Mouse (Mus musculus) CH12.LX (cell line): Measurements from ENCODE around the gene Pcdh8. TPM values are rescaled to one million over a fixed set of nuclear protein-coding genes. Genes with fewer than 3 reads are reported as not detected.

Experiments
- DNase-seq: peaks from one replicate; pipeline ENCODE4 v3.0.0-alpha.2; 2013; ENCODE audit errors: extremely low read depth
- H3K27ac ChIP-seq: 2 replicates; pipeline ENCODE4 v1.5.1; 2012; ENCODE audit warnings: low read depth, mild to moderate bottlenecking, control low read depth, moderate library complexity; ENCODE audit not compliant: insufficient read depth
- H3K27me3 ChIP-seq: replicated peaks from 2 replicates; pipeline ENCODE3; 2012; ENCODE audit warnings: inconsistent platforms
- H3K36me3 ChIP-seq, 2 experiments: replicated peaks in 1 of 2; 2 replicates each; pipeline versions ENCODE3 to v1.6.1; 2012; ENCODE audit warnings: inconsistent platforms in 1 of 2, low read length in 1 of 2, mild to moderate bottlenecking in 1 of 2, mixed read lengths in 1 of 2, moderate library complexity in 1 of 2; ENCODE audit not compliant: control insufficient read depth in 1 of 2, insufficient read depth in 1 of 2
- H3K4me1 ChIP-seq, 2 experiments: 2 replicates each; pipeline ENCODE4 v1.6.1; 2012; ENCODE audit warnings: inconsistent platforms in 1 of 2, moderate library complexity in 1 of 2; ENCODE audit not compliant: insufficient read depth in 2 of 2, control insufficient read depth in 1 of 2
- H3K4me2 ChIP-seq: 2 replicates; pipeline ENCODE4 v1.6.1; 2012; ENCODE audit warnings: low read depth, mild to moderate bottlenecking, control low read depth; ENCODE audit not compliant: poor library complexity, insufficient read depth, severe bottlenecking
- H3K4me3 ChIP-seq, 3 experiments: fragments of 150-350 bp in 1 of 3; sonication (generic) in 1 of 3; replicated peaks in 1 of 3; 2 replicates each; pipeline versions ENCODE3 to v1.5.1; 2011 to 2012; ENCODE audit warnings: low read depth in 2 of 3, low read length in 2 of 3, mild to moderate bottlenecking in 2 of 3, moderate library complexity in 2 of 3, control low read depth in 1 of 3, improper control_type of control experiment in 1 of 3, inconsistent platforms in 1 of 3, mixed read lengths in 1 of 3; ENCODE audit not compliant: poor library complexity in 1 of 3
- H3K79me2 ChIP-seq: replicated peaks from 2 replicates; pipeline ENCODE4 v1.6.1; 2012; ENCODE audit warnings: mild to moderate bottlenecking, moderate library complexity; ENCODE audit not compliant: control insufficient read depth, poor library complexity, insufficient read depth, severe bottlenecking; ENCODE audit errors: extremely low read depth
- H3K9ac ChIP-seq: 2 replicates; pipeline ENCODE4 v1.6.1; 2012; ENCODE audit warnings: low read depth, mild to moderate bottlenecking, control low read depth, moderate library complexity; ENCODE audit not compliant: insufficient read depth
- H3K9me3 ChIP-seq: replicated peaks from 2 replicates; pipeline ENCODE3; 2012; ENCODE audit warnings: low read length, inconsistent platforms, mixed read lengths
- CHD1 ChIP-seq: IDR thresholded peaks from 2 replicates; pipeline ENCODE4 v1.6.1; 2012; ENCODE audit warnings: low read depth, low read length, improper control_type of control experiment, inconsistent platforms
- CTCF ChIP-seq, 2 experiments: IDR thresholded peaks in 1 of 2; conservative IDR thresholded peaks in 1 of 2; 2 replicates each; pipeline ENCODE4 v1.5.1; 2011 to 2012; ENCODE audit warnings: low read depth in 2 of 2, low read length in 2 of 2, improper control_type of control experiment in 1 of 2, inconsistent platforms in 1 of 2, mild to moderate bottlenecking in 1 of 2, moderate library complexity in 1 of 2
- GABPA ChIP-seq: IDR thresholded peaks from 2 replicates; pipeline ENCODE4 v1.6.1; 2012; ENCODE audit warnings: low read depth, low read length, improper control_type of control experiment, inconsistent platforms; ENCODE audit not compliant: insufficient replicate concordance
- JUN ChIP-seq: IDR thresholded peaks from 2 replicates; pipeline ENCODE4 v1.6.1; 2011; ENCODE audit warnings: low read depth, mild to moderate bottlenecking, low read length, improper control_type of control experiment, moderate library complexity; ENCODE audit not compliant: insufficient read depth
- KAT2A ChIP-seq: IDR thresholded peaks from 2 replicates; pipeline ENCODE4 v1.6.1; 2012; ENCODE audit warnings: low read length, improper control_type of control experiment, inconsistent platforms; ENCODE audit not compliant: insufficient replicate concordance
- MAX ChIP-seq: IDR thresholded peaks from 2 replicates; pipeline ENCODE4 v1.6.1; 2011; ENCODE audit warnings: low read length, improper control_type of control experiment
- MAZ ChIP-seq: IDR thresholded peaks from 2 replicates; pipeline ENCODE4 v1.6.1; 2012; ENCODE audit warnings: low read depth, mild to moderate bottlenecking, inconsistent platforms, low read length, improper control_type of control experiment, moderate library complexity
- MEF2A ChIP-seq: IDR thresholded peaks from 2 replicates; pipeline ENCODE4 v1.6.1; 2014; ENCODE audit warnings: low read depth, mild to moderate bottlenecking, inconsistent platforms, low read length, improper control_type of control experiment, borderline replicate concordance
- MXI1 ChIP-seq: IDR thresholded peaks from 2 replicates; pipeline ENCODE4 v1.6.1; 2011; ENCODE audit warnings: mild to moderate bottlenecking, low read depth, low read length, improper control_type of control experiment
- POLR2AphosphoS2 ChIP-seq: IDR thresholded peaks from 2 replicates; pipeline ENCODE4 v1.6.1; 2011; ENCODE audit warnings: low read depth, low read length, improper control_type of control experiment
- SMC3 ChIP-seq: IDR thresholded peaks from 2 replicates; pipeline ENCODE4 v1.6.1; 2011; ENCODE audit warnings: low read depth, low read length, improper control_type of control experiment
- TCF12 ChIP-seq: IDR thresholded peaks from 2 replicates; pipeline ENCODE4 v1.6.1; 2014; ENCODE audit warnings: low read depth, mild to moderate bottlenecking, inconsistent platforms, low read length, improper control_type of control experiment
- UBTF ChIP-seq: IDR thresholded peaks from 2 replicates; pipeline ENCODE4 v1.6.1; 2012; ENCODE audit warnings: low read depth, mild to moderate bottlenecking, inconsistent platforms, low read length, improper control_type of control experiment, moderate library complexity
- ZC3H11A ChIP-seq: IDR thresholded peaks from 2 replicates; pipeline ENCODE4 v1.6.1; 2012; ENCODE audit warnings: low read depth, mild to moderate bottlenecking, inconsistent platforms, low read length, improper control_type of control experiment
- ZKSCAN1 ChIP-seq: IDR thresholded peaks from 2 replicates; pipeline ENCODE4 v1.6.1; 2012; ENCODE audit warnings: low read depth, inconsistent platforms, low read length, improper control_type of control experiment, borderline replicate concordance
- ZMIZ1 ChIP-seq: IDR thresholded peaks from 2 replicates; pipeline ENCODE4 v1.6.1; 2012; ENCODE audit warnings: low read depth, mild to moderate bottlenecking, inconsistent platforms, low read length, improper control_type of control experiment
- dilution Hi-C: fragments of 300-500 bp; cut with MboI; formaldehyde crosslinking; loops from 2 replicates; pipeline ENCODE4 v1.14.3; 2020; ENCODE audit warnings: low sequenced_read_pairs; ENCODE audit not compliant: extremely low pct_unique_long_range_greater_than_20kb, extremely low pct_ligation_motif_present
- in situ Hi-C: fragments of 300-500 bp; cut with MboI; formaldehyde crosslinking; loops from 3 replicates; pipeline ENCODE4 v1.14.3; 2019; ENCODE audit warnings: low sequenced_read_pairs, low pct_ligation_motif_present, low pct_unique_long_range_greater_than_20kb, mixed read lengths
- polyA plus RNA-seq: library from polyadenylated mRNA; unstranded; fragments of >175 nt; gene quantifications from 2 replicates; pipeline ENCODE4 v1.2.1, GENCODE M21; 2012; ENCODE audit warnings: low read depth; ENCODE audit not compliant: insufficient read length
- total RNA-seq, 2 experiments: library from RNA; depleted of rRNA; stranded (reverse); fragments of 300-350 nt in 1 of 2; fragments of >200 nt in 1 of 2; gene quantifications; 2 replicates each; pipeline ENCODE4 v1.2.3; 2012 to 2014

Gene Pcdh8
- total and polyA plus RNA-seq, 3 experiments = not detected

DNA sequence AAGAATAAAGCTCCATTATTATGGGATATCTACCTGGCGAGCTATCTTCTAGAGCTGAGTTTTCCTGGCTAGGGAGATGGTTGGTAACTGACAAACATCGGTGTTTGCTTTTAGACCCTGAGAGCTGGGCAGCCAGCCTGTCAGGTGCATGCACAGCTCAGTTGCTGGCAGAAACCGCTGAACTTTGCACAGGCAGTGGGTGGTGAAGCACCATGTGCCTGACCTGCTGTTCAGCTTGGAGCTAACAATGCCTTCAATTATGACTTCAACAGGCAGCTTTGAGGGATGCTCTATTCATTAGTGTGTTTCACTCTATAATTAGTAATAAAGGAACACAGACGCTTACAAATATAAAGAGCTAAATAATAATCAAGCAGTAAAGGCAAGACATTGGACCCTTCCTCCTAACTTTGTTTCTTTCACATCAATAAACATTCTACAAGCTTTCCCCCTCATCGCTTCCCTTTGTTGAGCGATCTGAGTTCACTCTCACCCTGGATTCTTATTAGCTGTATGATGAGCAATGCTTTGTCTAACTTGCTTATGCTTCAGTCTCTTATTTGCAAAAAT lies 5.8 kb downstream of the Pcdh8 start:
- no peaks in the 10 kb centered on the region for H3K79me2 ChIP-seq
- dilution Hi-C loops = no loop called here
- TF ChIP-seq GABPA (no peak), ZC3H11A (no peak), JUN (no peak), MEF2A (no peak), SMC3 (no peak), POLR2AphosphoS2 (no peak)
- H3K27ac ChIP-seq = no peak overlapping the region
- peaks cover 28% of the 10 kb centered on the region for H3K9me3 ChIP-seq
- no peak overlapping the region for H3K4me2 ChIP-seq
- H3K27me3 ChIP-seq = no peaks in the 10 kb centered on the region
- peaks cover 0 to 2% of the 10 kb centered on the region in 2 experiments for H3K36me3 ChIP-seq
- DNase-seq = no peak
- H3K9ac ChIP-seq = no peak overlapping the region
- no peak overlapping the region for H3K4me3 ChIP-seq
- in situ Hi-C loops = no loop called here
- H3K4me1 ChIP-seq = peaks cover 0 to 7% of the 10 kb centered on the region in 2 experiments; a peak in 2 of 4 replicates

DNA sequence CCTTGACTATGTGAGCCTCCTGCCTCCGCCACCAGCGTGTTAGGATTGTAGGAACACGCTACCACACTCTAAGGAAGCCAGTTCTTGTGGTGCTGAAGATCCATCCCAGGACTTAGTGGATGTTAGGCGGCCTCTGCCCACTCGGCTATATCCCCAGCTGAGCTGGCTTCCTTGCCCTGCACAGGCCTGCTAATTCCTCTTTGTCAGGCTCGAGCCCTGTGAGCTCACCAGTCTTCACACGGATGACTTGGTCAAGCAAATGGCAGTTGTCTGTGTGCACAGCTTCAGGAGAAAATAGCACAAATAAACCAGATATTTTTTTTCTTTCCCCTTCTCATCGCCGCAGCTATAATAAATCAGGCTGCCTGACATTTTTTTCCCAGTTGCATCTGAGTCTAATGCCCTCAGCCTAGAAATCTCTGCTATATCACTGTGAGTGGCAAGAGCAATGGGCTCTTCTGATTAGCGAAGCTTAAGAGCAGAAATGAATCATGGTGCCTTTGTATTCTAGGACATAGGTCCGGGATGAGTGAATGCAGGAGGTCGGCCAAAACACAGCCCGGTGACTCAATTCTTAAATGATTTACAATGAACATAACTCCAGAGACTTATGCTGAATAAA lies 16.4 kb downstream of the Pcdh8 start:
- Histone ChIP-seq H3K36me3 (no peaks in the 10 kb centered on the region), H3K4me3 (no peak overlapping the region), H3K9me3 (no peaks in the 10 kb centered on the region), H3K27ac (no peak overlapping the region), H3K79me2 (no peaks in the 10 kb centered on the region), H3K27me3 (no peaks in the 10 kb centered on the region), H3K4me1 (peaks cover 0 to 1% of the 10 kb centered on the region in 2 experiments; a peak in 1 of 4 replicates), H3K4me2 (no peak overlapping the region), H3K9ac (no peak overlapping the region)
- DNase-seq = no peak
- TF ChIP-seq ZMIZ1 (no peak), UBTF (no peak), ZKSCAN1 (no peak), CTCF (conservative IDR thresholded peaks at IDR 0.05 in 1 of 2, IDR thresholded peaks at IDR 0.05 in 1 of 2; ENCODE audit: low read depth in 2 of 2, low read length in 2 of 2) (no peak), MAZ (no peak), MAX (no peak), POLR2AphosphoS2 (no peak), KAT2A (no peak), CHD1 (no peak), MEF2A (no peak), MXI1 (no peak), TCF12 (no peak)
- in situ Hi-C loops (no loop called here), dilution Hi-C loops (no loop called here)
